Mouse (Mus musculus) monocyte, adult 2 months (primary cell): ENCODE measurements at regions not wholly inside any gene's neighbourhood (a gene's known extent, or its start where the extent isn't known, plus 50 kb on each side); places are given as distances from the start of the nearest gene placed in this dataset.

Experiments
- DNase-seq, 2 experiments: peaks; one replicate each; pipeline ENCODE4 v3.0.0; 2022; ENCODE audit warnings: low spot score in 2 of 2, low read depth in 1 of 2

GRCm38 (mm10) chr17:9729020-9729419 lies 59.5 kb upstream of the Pabpc6 start:
- DNase-seq: no peak

DNA sequence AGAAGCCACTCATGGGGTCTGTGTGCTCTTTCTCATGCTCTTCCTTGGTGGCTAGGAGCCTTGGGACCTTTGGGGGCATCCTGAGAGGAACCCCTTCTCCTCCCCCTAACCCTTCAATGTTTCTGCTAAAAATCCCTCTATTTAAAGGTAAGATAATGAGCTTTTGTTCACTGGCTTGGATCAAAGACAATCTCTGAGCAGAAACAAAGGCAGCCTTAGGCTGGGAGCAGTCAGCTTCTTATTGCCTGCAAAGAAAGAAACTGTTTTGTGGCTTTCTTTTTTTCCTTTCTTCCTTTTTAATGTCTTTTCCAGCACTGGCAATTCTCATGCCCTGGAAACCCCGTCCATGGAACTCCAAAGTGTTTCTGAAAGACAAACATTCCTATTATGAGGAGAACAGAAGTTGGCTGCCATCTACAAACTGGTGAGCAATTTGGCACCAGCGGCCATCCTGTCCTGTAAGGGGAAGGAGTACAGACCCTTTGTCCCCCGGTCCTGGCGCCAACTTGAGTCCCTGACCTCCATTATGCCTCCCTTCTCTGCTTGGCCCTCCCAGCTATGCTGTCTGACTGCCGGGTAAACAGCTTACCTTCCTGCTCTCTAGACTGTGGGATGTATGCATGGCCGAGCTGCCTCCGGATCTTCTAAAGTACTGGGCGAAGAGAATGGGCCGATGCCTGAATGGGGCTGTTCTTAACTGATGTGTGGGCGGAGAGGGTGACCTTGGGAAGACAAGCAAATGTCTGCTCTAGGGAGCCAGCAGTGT lies 56.4 kb upstream of the Pabpc6 start:
- DNase-seq: no peak

DNA sequence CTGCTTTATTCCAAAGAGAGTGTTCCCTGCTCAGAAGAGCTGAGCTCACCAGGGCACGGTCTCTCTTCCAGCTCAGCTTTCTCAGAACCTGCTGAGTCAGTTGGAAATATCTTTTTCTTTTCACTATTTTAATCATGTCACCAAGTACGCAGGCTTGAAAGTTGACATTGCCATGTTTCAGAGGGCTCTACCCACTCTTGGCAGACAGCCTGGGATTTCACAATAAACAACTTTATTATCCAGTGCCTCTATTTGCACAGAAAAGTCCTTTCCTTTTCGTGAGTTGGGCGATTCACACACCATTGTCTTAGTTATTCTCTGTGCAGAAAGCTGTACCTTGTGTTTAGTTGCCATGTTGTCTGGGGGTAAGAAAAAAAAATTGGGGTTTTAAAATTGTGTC lies 54.0 kb upstream of the Pabpc6 start:
- no peak for DNase-seq

DNA sequence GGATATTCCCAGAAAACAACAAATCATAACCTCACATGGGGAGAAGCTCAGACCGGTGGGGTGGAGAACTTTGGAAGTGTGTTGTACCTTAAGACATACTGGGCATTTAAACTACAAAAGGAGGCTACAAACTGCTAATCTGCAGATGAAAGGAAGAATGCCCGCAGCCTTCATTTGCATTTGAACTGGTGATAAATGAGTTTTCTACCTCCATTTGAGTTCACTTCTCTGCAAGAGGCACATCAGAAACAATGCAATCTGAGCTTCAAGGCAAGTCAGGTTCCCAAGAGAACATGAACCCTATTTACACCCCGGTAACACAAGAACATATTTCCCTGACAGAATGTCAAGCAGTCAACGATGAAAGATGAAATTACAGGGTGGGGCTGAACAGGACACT lies 53.2 kb upstream of the Pabpc6 start:
- no peak for DNase-seq
